Mouse (Mus musculus): ENCODE data around the gene Rad9a. TPM values are rescaled to one million over a fixed set of nuclear protein-coding genes. Genes with fewer than 3 reads are reported as not detected.

Gene Rad9a
- total and polyA plus RNA-seq, 3 experiments: 21.3 to 37.9 TPM; not detected in 1

- TF ChIP-seq CHD2 (IDR thresholded peaks at IDR 0.05; ENCODE audit: low read length): no peak
- TF ChIP-seq NRF1 (IDR thresholded peaks at IDR 0.05; ENCODE audit: insufficient read depth, low read depth, low read length, poor library complexity, severe bottlenecking): no peak
- TF ChIP-seq BHLHE40 (IDR thresholded peaks at IDR 0.05; ENCODE audit: borderline replicate concordance, low read depth, low read length): no peak
Observed at GRCm38 (mm10) chr19:4203604-4204326, 2.3 kb upstream of the Rad9a start (continued).

DNA sequence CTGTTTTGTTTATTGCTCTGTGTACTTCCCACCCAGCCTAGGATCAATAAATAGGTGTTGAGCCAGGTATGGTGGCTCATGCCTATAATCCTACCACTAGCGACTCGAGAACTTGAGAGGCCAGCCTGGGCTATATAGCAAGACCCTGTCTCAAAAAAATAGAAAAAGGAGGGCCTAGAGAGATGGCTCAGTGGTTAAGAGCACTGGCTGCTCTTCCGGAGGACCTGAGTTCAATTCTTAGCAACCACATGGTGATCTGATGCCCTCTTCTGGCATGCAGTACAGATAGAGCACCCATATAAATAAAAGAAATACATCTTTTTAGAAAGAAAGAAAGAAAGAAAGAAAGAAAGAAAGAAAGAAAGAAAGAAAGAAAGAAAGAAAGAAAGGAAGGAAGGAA, 1.7 kb upstream of the Rad9a start:
- Histone ChIP-seq H3K4me3 (ENCODE audit: control insufficient read depth in 1 of 2, insufficient read depth in 1 of 2, low read depth in 2 of 2, low read length in 2 of 2) (peak overlapping the region; percentile 38 to 41), H3K27ac (ENCODE audit: control insufficient read depth, low read depth, low read length) (peak overlapping the region; percentile 74), H3K4me1 (ENCODE audit: control insufficient read depth in 1 of 2, insufficient read depth in 2 of 2, low read length in 2 of 2) (peaks cover 6 to 34% of the 10 kb centered on the region in 2 experiments), H3K9me3 (replicated peaks; ENCODE audit: insufficient read depth, low read length) (no peaks in the 10 kb centered on the region), H3K79me2 (ENCODE audit: control insufficient read depth, insufficient read depth, low read length, poor library complexity) (peaks cover 16% of the 10 kb centered on the region), H3K27me3 (ENCODE audit: control insufficient read depth in 1 of 2, insufficient read depth in 2 of 2, low read length in 2 of 2) (no peaks in the 10 kb centered on the region), H3K9ac (ENCODE audit: control insufficient read depth, low read depth, low read length, poor library complexity, severe bottlenecking) (peak overlapping the region; percentile 58), H3K36me3 (ENCODE audit: control insufficient read depth in 1 of 2, insufficient read depth in 2 of 2, low read length in 2 of 2) (peaks cover 0 to 22% of the 10 kb centered on the region in 2 experiments; a peak in 2 of 4 replicates)
- peak; percentile 27; the same call in 1 of the 2 replicates for TF ChIP-seq ZC3H11A (IDR thresholded peaks at IDR 0.05; ENCODE audit: low read depth, low read length)
- 0 out of 2 replicates have a peak, but pooled peaks have one; percentile 56 for TF ChIP-seq MYC (IDR thresholded peaks at IDR 0.05; ENCODE audit: low read depth, low read length)
- peak; percentile 41 for TF ChIP-seq RAD21 (IDR thresholded peaks at IDR 0.05; ENCODE audit: low read depth, low read length)
- TF ChIP-seq BHLHE40 (IDR thresholded peaks at IDR 0.05; ENCODE audit: borderline replicate concordance, low read depth, low read length): no peak
- peak; percentile 94 for TF ChIP-seq TBP (IDR thresholded peaks at IDR 0.05; ENCODE audit: low read depth, low read length)
- TF ChIP-seq HCFC1 (IDR thresholded peaks at IDR 0.05; ENCODE audit: low read depth, low read length): 0 out of 2 replicates have a peak, but pooled peaks have one; percentile 19
- TF ChIP-seq RCOR1 (IDR thresholded peaks at IDR 0.05; ENCODE audit: low read depth, low read length): no peak
- peak in 2 of 3 experiments; percentile 10 to 42; a peak in 2 of 6 replicates for TF ChIP-seq CTCF (IDR thresholded peaks at IDR 0.05 in 2 of 3, conservative IDR thresholded peaks at IDR 0.05 in 1 of 3; ENCODE audit: control insufficient read depth in 1 of 3, insufficient read depth in 1 of 3, low read depth in 2 of 3, low read length in 3 of 3, poor library complexity in 1 of 3, severe bottlenecking in 1 of 3)
- peak; percentile 67 for DNase-seq (ENCODE audit: low read depth, low spot score)

GRCm38 (mm10) chr19:4202149-4202548, 687 bp upstream of the Rad9a start:
- Histone ChIP-seq H3K4me3 (ENCODE audit: control insufficient read depth in 1 of 2, insufficient read depth in 1 of 2, low read depth in 2 of 2, low read length in 2 of 2) (peak overlapping the region; percentile 55 to 82), H3K27me3 (ENCODE audit: control insufficient read depth in 1 of 2, insufficient read depth in 2 of 2, low read length in 2 of 2) (no peaks in the 10 kb centered on the region), H3K4me1 (ENCODE audit: control insufficient read depth in 1 of 2, insufficient read depth in 2 of 2, low read length in 2 of 2) (peaks cover 6 to 34% of the 10 kb centered on the region in 2 experiments), H3K27ac (ENCODE audit: control insufficient read depth, low read depth, low read length) (peak overlapping the region; percentile 32; the same call in 1 of the 2 replicates), H3K36me3 (ENCODE audit: control insufficient read depth in 1 of 2, insufficient read depth in 2 of 2, low read length in 2 of 2) (peaks cover 0 to 22% of the 10 kb centered on the region in 2 experiments; a peak in 2 of 4 replicates), H3K79me2 (ENCODE audit: control insufficient read depth, insufficient read depth, low read length, poor library complexity) (peaks cover 16% of the 10 kb centered on the region), H3K9ac (ENCODE audit: control insufficient read depth, low read depth, low read length, poor library complexity, severe bottlenecking) (peak overlapping the region; percentile 70), H3K9me3 (replicated peaks; ENCODE audit: insufficient read depth, low read length) (no peaks in the 10 kb centered on the region)
- TF ChIP-seq POLR2A (IDR thresholded peaks at IDR 0.05; ENCODE audit: control insufficient read depth in 1 of 2, insufficient read depth in 1 of 2, low read depth in 1 of 2, low read length in 2 of 2, poor library complexity in 1 of 2): 0 out of 4 replicates have a peak, but pooled peaks of 1 of the 2 experiments have one; percentile 5
- no peak for TF ChIP-seq HCFC1 (IDR thresholded peaks at IDR 0.05; ENCODE audit: low read depth, low read length)
- no peak for DNase-seq (ENCODE audit: low read depth, low spot score)
